Mouse (Mus musculus): ENCODE results near the gene 9530003J23Rik. TPM values are rescaled to one million over a fixed set of nuclear protein-coding genes. Genes with fewer than 3 reads are reported as not detected.
"Not testable (repeated sequence)": the region's sequence is repeated elsewhere in the genome, so short reads cannot be mapped to it uniquely, and the experiment has no call there.

9530003J23Rik gene
- polyA plus RNA-seq, 1 experiment from 2014 or later, result not detected

GRCm38 (mm10) chr10:117278510-117278909 lies 40.0 kb upstream of the 9530003J23Rik start:
- not testable (repeated sequence) for H3K36me3 ChIP-seq; H3K27ac ChIP-seq (replicated peaks); ATAC-seq (ENCODE audit: low FRiP score); H3K27me3 ChIP-seq (replicated peaks); H3K9me3 ChIP-seq (replicated peaks); H3K4me3 ChIP-seq (replicated peaks); H3K4me1 ChIP-seq; H3K4me2 ChIP-seq; H3K9ac ChIP-seq (replicated peaks)
- WGBS, result 61% methylated on average over 2 of the region's 2 CpGs

- not testable (repeated sequence) for H3K4me2 ChIP-seq; H3K36me3 ChIP-seq; H3K4me1 ChIP-seq; H3K27ac ChIP-seq (replicated peaks); H3K4me3 ChIP-seq (replicated peaks); H3K9me3 ChIP-seq (replicated peaks); H3K27me3 ChIP-seq (replicated peaks); H3K9ac ChIP-seq (replicated peaks); ATAC-seq (ENCODE audit: low FRiP score)
- WGBS, result 85% methylated on average over 9 of the region's 9 CpGs
Observed at GRCm38 (mm10) chr10:117277779-117278178, 39.3 kb upstream of the 9530003J23Rik start.

GRCm38 (mm10) chr10:117275681-117276369 lies 37.3 kb upstream of the 9530003J23Rik start:
- H3K4me1 ChIP-seq, result no peaks in the 10 kb centered on the region
- no peak for ATAC-seq (ENCODE audit: low FRiP score)
- WGBS, result 83% methylated on average over 10 of the region's 10 CpGs
- H3K9me3 ChIP-seq (replicated peaks), result no peaks in the 10 kb centered on the region
- no peak overlapping the region for H3K4me3 ChIP-seq (replicated peaks)
- no peaks in the 10 kb centered on the region for H3K27me3 ChIP-seq (replicated peaks)
- no peak overlapping the region for H3K9ac ChIP-seq (replicated peaks)
- no peak overlapping the region for H3K27ac ChIP-seq (replicated peaks)
- H3K4me2 ChIP-seq, result no peak overlapping the region
- no peaks in the 10 kb centered on the region for H3K36me3 ChIP-seq

GRCm38 (mm10) chr10:117274645-117275044 lies 36.1 kb upstream of the 9530003J23Rik start:
- ATAC-seq (ENCODE audit: low FRiP score); H3K27ac ChIP-seq (replicated peaks); H3K27me3 ChIP-seq (replicated peaks); H3K36me3 ChIP-seq; H3K4me1 ChIP-seq; H3K9ac ChIP-seq (replicated peaks); H3K4me3 ChIP-seq (replicated peaks); H3K9me3 ChIP-seq (replicated peaks); H3K4me2 ChIP-seq: not testable (repeated sequence)
- 99% methylated on average over 4 of the region's 7 CpGs for WGBS

GRCm38 (mm10) chr10:117272023-117272422 lies 33.5 kb upstream of the 9530003J23Rik start:
- H3K9me3 ChIP-seq (replicated peaks), result no peaks in the 10 kb centered on the region
- no peak overlapping the region for H3K9ac ChIP-seq (replicated peaks)
- no peak overlapping the region for H3K4me3 ChIP-seq (replicated peaks)
- no peaks in the 10 kb centered on the region for H3K27me3 ChIP-seq (replicated peaks)
- H3K36me3 ChIP-seq, result no peaks in the 10 kb centered on the region
- no peak overlapping the region for H3K27ac ChIP-seq (replicated peaks)
- no peaks in the 10 kb centered on the region for H3K4me1 ChIP-seq
- no peak for ATAC-seq (ENCODE audit: low FRiP score)
- no peak overlapping the region for H3K4me2 ChIP-seq

GRCm38 (mm10) chr10:117259870-117260269 lies 21.4 kb upstream of the 9530003J23Rik start:
- H3K4me2 ChIP-seq, result no peak overlapping the region
- no peak overlapping the region for H3K4me3 ChIP-seq (replicated peaks)
- no peak for ATAC-seq (ENCODE audit: low FRiP score)
- H3K36me3 ChIP-seq, result no peaks in the 10 kb centered on the region
- no peaks in the 10 kb centered on the region for H3K9me3 ChIP-seq (replicated peaks)
- H3K27me3 ChIP-seq (replicated peaks), result no peaks in the 10 kb centered on the region
- H3K9ac ChIP-seq (replicated peaks), result no peak overlapping the region
- H3K27ac ChIP-seq (replicated peaks), result no peak overlapping the region
- H3K4me1 ChIP-seq, result no peaks in the 10 kb centered on the region

- no peak for ATAC-seq (ENCODE audit: low FRiP score)
- H3K9ac ChIP-seq (replicated peaks), result no peak overlapping the region
- H3K4me3 ChIP-seq (replicated peaks), result no peak overlapping the region
- WGBS, result 67% methylated on average over 11 of the region's 11 CpGs
- H3K4me1 ChIP-seq, result no peaks in the 10 kb centered on the region
- H3K36me3 ChIP-seq, result no peaks in the 10 kb centered on the region
- no peaks in the 10 kb centered on the region for H3K27me3 ChIP-seq (replicated peaks)
- no peak overlapping the region for H3K27ac ChIP-seq (replicated peaks)
- no peak overlapping the region for H3K4me2 ChIP-seq
- H3K9me3 ChIP-seq (replicated peaks), result no peaks in the 10 kb centered on the region
Observed at GRCm38 (mm10) chr10:117235866-117236265, 2.6 kb downstream of the 9530003J23Rik start.

- ATAC-seq (ENCODE audit: low FRiP score), result no peak
- Histone ChIP-seq H3K9me3 (replicated peaks) (no peaks in the 10 kb centered on the region), H3K4me1 (no peaks in the 10 kb centered on the region), H3K4me2 (no peak overlapping the region), H3K9ac (replicated peaks) (no peak overlapping the region), H3K27me3 (replicated peaks) (no peaks in the 10 kb centered on the region), H3K36me3 (no peaks in the 10 kb centered on the region), H3K27ac (replicated peaks) (no peak overlapping the region), H3K4me3 (replicated peaks) (no peak overlapping the region)
- WGBS, result 81% methylated on average over 4 of the region's 4 CpGs
Observed at GRCm38 (mm10) chr10:117234825-117235224, 3.7 kb downstream of the 9530003J23Rik start.

- no peaks in the 10 kb centered on the region for H3K27me3 ChIP-seq (replicated peaks)
- H3K9me3 ChIP-seq (replicated peaks), result no peaks in the 10 kb centered on the region
- H3K27ac ChIP-seq (replicated peaks), result no peak overlapping the region
- H3K4me3 ChIP-seq (replicated peaks), result no peak overlapping the region
- H3K4me1 ChIP-seq, result peaks cover 4% of the 10 kb centered on the region
- no peak for ATAC-seq (ENCODE audit: low FRiP score)
- WGBS, result 78% methylated on average over 16 of the region's 16 CpGs
- no peak overlapping the region for H3K4me2 ChIP-seq
- no peaks in the 10 kb centered on the region for H3K36me3 ChIP-seq
- no peak overlapping the region for H3K9ac ChIP-seq (replicated peaks)
Observed at GRCm38 (mm10) chr10:117229826-117230225, 8.7 kb downstream of the 9530003J23Rik start.

GRCm38 (mm10) chr10:117226002-117226401 lies 12.5 kb downstream of the 9530003J23Rik start:
- Histone ChIP-seq H3K4me3 (replicated peaks) (no peak overlapping the region), H3K9ac (replicated peaks) (no peak overlapping the region), H3K27ac (replicated peaks) (no peak overlapping the region), H3K4me2 (no peak overlapping the region), H3K9me3 (replicated peaks) (no peaks in the 10 kb centered on the region), H3K36me3 (peaks cover 15% of the 10 kb centered on the region), H3K27me3 (replicated peaks) (no peaks in the 10 kb centered on the region), H3K4me1 (peaks cover 19% of the 10 kb centered on the region)
- ATAC-seq (ENCODE audit: low FRiP score), result no peak
- 94% methylated on average over 3 of the region's 3 CpGs for WGBS

GRCm38 (mm10) chr10:117225094-117225493 lies 13.4 kb downstream of the 9530003J23Rik start:
- Histone ChIP-seq H3K9me3 (replicated peaks) (no peaks in the 10 kb centered on the region), H3K36me3 (peaks cover 23% of the 10 kb centered on the region), H3K4me3 (replicated peaks) (peak overlapping the region; percentile 61), H3K27me3 (replicated peaks) (no peaks in the 10 kb centered on the region), H3K9ac (replicated peaks) (peak overlapping the region; percentile 82), H3K4me2 (peak overlapping the region; percentile 89), H3K4me1 (peaks cover 19% of the 10 kb centered on the region), H3K27ac (replicated peaks) (peak overlapping the region; percentile 98; the same call in 1 of the 2 replicates)
- no peak for ATAC-seq (ENCODE audit: low FRiP score)
- WGBS, result 57% methylated on average over 8 of the region's 8 CpGs

GRCm38 (mm10) chr10:117224102-117224990 lies 14.2 kb downstream of the 9530003J23Rik start, which contains the start of gene Yeats4:
Gene Yeats4 (minus strand): TSS chr10:117224507.
- ATAC-seq (ENCODE audit: low FRiP score), result peak; percentile 96
- under 1% methylated on average over 63 of the region's 63 CpGs for WGBS
- no peaks in the 10 kb centered on the region for H3K9me3 ChIP-seq (replicated peaks)
- peaks cover 29% of the 10 kb centered on the region for H3K36me3 ChIP-seq
- peak within 1 kb of the TSS; percentile 61 for H3K4me3 ChIP-seq (replicated peaks)
- peak within 1 kb of the TSS; percentile 98 for H3K27ac ChIP-seq (replicated peaks)
- peaks cover 19% of the 10 kb centered on the region for H3K4me1 ChIP-seq
- H3K4me2 ChIP-seq, result peak within 1 kb of the TSS; percentile 89
- peak within 1 kb of the TSS; percentile 82 for H3K9ac ChIP-seq (replicated peaks)
- no peaks in the 10 kb centered on the region for H3K27me3 ChIP-seq (replicated peaks)
